Mouse (Mus musculus) lung, adult 2 months (tissue): ENCODE data around the gene Olfr381. TPM values are rescaled to one million over a fixed set of nuclear protein-coding genes. Genes with fewer than 3 reads are reported as not detected.
"Not testable (repeated sequence)": the region's sequence is repeated elsewhere in the genome, so short reads cannot be mapped to it uniquely, and the experiment has no call there.

Experiments used
- DNase-seq: peaks from one replicate; pipeline ENCODE4 v3.0.0; 2022
- H3K4me1 ChIP-seq: fragments of 200-500 bp; 2 replicates; pipeline ENCODE4 v1.6.1; 2011; ENCODE audit warnings: low read length; ENCODE audit not compliant: control insufficient read depth, insufficient read depth
- H3K4me3 ChIP-seq: fragments of 200-500 bp; replicated peaks from 2 replicates; pipeline ENCODE3; 2011; ENCODE audit warnings: low read depth, mild to moderate bottlenecking, control low read depth, low read length; ENCODE audit errors: extremely low read depth
- CTCF ChIP-seq: fragments of 200-500 bp; IDR thresholded peaks from 2 replicates; pipeline ENCODE4 v1.5.1; 2011; ENCODE audit warnings: mild to moderate bottlenecking, low read length, control low read depth; ENCODE audit not compliant: insufficient read depth
- POLR2A ChIP-seq: fragments of 200-500 bp; IDR thresholded peaks from 2 replicates; pipeline ENCODE4 v1.6.1; 2011; ENCODE audit warnings: low read depth, mild to moderate bottlenecking, control low read depth, low read length, borderline replicate concordance; ENCODE audit errors: extremely low read depth
- WGBS: fragments of 180-500 bp; shearing (Covaris S2); methylation state at CpG from one replicate; pipeline ENCODE4 v1.1.7; 2018; 5-methylcytosine and 5-hydroxymethylcytosine counted together
- polyA plus RNA-seq: library from polyadenylated mRNA; depleted of rRNA; stranded (reverse); fragments of >200 nt; gene quantifications from 2 replicates; pipeline ENCODE4 v1.2.3, GENCODE M21; 2012; rRNA removed

Olfr381 gene
- polyA plus RNA-seq: not detected in 2 replicates

DNA sequence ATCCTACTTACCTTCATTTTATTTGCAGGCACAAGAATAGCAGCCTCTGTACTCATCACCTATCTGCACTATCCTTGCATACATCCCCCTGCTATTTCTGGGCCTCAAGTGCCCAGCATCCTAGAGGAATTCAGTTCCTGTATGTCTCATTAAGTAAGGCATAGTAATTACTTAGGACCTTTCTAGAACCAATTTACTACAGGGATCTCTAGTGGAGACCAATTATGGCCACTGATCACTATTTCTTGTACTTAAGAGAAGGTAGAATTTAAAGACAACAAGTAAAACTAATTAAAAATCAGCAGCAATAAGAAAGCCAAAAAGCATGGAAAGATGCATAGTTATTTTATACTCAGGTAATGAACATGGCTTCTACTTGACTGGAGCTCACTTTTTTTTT is at the start of gene Olfr381:
Gene Olfr381 (minus strand): TSS at position 101 of the 400 bp plus-strand sequence.
- TF ChIP-seq CTCF (no peak), POLR2A (no peak)
- no peaks in the 10 kb centered on the region for H3K4me1 ChIP-seq
- DNase-seq: no peak
- no peak within 1 kb of the TSS for H3K4me3 ChIP-seq

DNA sequence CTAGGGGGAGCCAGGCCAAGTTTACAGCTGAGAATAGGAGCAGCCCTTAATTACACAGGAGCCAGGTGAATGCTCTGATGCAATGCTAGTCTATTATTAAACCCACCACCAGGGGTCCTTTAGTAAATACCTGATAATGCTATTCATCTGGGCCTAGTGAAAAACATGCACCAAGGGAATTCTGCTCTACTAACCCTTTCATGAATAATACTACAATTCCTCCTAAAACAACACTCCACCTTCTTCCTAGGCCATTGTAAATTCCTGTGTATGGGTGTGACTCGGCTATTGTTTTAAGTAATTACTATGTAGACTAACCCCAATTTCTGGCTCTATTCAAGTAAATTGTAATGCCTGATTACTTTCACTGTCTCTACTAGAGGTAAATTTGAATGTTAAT is 37.6 kb upstream of the Olfr381 start:
- not testable (repeated sequence) for H3K4me1 ChIP-seq, DNase-seq, H3K4me3 ChIP-seq
- WGBS: 81% methylated on average over 1 of the region's 1 CpGs

DNA sequence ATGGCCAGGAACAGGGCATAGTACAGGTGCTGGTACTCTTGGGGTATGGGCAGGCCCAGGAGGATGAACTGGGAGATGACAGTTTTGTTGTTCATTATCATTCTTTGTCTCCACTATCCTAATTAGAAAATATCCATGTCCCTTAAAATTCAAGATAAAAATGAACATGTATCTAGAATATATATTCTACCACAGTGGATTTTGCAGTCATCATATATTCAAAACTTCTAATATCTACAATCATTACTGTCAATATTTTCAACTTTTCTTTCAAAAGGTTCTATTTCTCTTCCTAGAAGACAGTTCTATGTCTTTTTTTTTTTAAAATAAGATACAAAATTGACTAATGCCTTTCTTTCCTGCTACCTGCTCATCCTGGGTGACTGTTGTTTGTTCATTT is 25.7 kb upstream of the Olfr381 start, which contains the start of gene Olfr382:
Gene Olfr382 (minus strand): TSS at position 101 of the 400 bp plus-strand sequence.
- no peak for DNase-seq
- no peak within 1 kb of the TSS for H3K4me3 ChIP-seq

DNA sequence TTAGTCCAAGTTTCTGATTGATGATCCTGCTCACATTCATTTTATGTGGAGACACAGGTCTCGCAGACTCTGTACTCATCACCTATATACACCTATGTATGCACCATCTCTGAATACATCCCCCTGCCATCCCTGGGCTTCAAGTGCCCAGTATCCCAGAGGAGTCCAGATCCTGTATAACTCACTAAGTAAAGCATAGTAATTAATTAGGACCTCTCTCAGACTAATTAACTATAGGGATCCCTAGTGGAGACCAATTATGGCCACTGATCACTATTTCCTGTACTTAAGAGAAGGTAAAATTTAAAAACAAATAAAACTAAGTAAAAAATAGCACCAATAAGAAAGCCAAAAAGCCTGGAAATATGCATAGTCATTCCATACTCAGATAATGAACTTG is 34.0 kb downstream of the Olfr381 start, which contains the start of gene Olfr380:
Gene Olfr380 (minus strand): TSS at position 101 of the 400 bp plus-strand sequence.
- TF ChIP-seq CTCF: no peak
- TF ChIP-seq POLR2A: no peak
- DNase-seq: no peak
- Histone ChIP-seq H3K4me1 (no peaks in the 10 kb centered on the region), H3K4me3 (no peak within 1 kb of the TSS)
- WGBS: 81% methylated on average over 1 of the region's 1 CpGs

More for the DNA sequence above, 25.7 kb upstream of the Olfr381 start, which contains the start of gene Olfr382:
- TF ChIP-seq CTCF: no peak
- TF ChIP-seq POLR2A: no peak
- no peaks in the 10 kb centered on the region for H3K4me1 ChIP-seq

Other genes with a start within 250 kb of the Olfr381 start
- 0.14 and 0.49 TPM in 2 replicates for gene Trpv3, start 224.2 kb downstream of the Olfr381 start, polyA plus RNA-seq
- 1.5 and 2.2 TPM in 2 replicates for gene Aspa, start 162.0 kb downstream of the Olfr381 start, polyA plus RNA-seq
- gene Gm49340, start 161.9 kb downstream of the Olfr381 start, polyA plus RNA-seq: 0.05 TPM in 1 of 2 replicates, not detected in the other
- not detected in 2 replicates for gene Spata22, start 161.9 kb downstream of the Olfr381 start, polyA plus RNA-seq
- not detected in 2 replicates for gene Olfr20, start 140.8 kb downstream of the Olfr381 start, polyA plus RNA-seq
- gene Olfr376, start 120.4 kb downstream of the Olfr381 start, polyA plus RNA-seq: not detected in 2 replicates
- gene Olfr1, start 92.0 kb downstream of the Olfr381 start, polyA plus RNA-seq: not detected in 2 replicates
- not detected in 2 replicates for gene Olfr378, start 63.1 kb downstream of the Olfr381 start, polyA plus RNA-seq
- not detected in 2 replicates for gene Olfr380, start 34.1 kb downstream of the Olfr381 start, polyA plus RNA-seq
- gene Olfr382, start 25.6 kb upstream of the Olfr381 start, polyA plus RNA-seq: not detected in 2 replicates
- gene Olfr385, start 101.4 kb upstream of the Olfr381 start, polyA plus RNA-seq: not detected in 2 replicates
- gene Olfr384, start 107.0 kb upstream of the Olfr381 start, polyA plus RNA-seq: not detected in 2 replicates
- not detected in 2 replicates for gene Zfp735, start 197.2 kb upstream of the Olfr381 start, polyA plus RNA-seq